Mouse (Mus musculus) spleen, postnatal 36 days (tissue): ENCODE measurements around the gene Ppp1r16b.
A peak's percentile ranks its signal among the peaks of the same experiment; 100 is the strongest.

Source experiments
- DNase-seq, 2 experiments: peaks; one replicate each; pipeline ENCODE4 v3.0.0; 2022; ENCODE audit warnings: low spot score in 2 of 2, mixed read lengths in 1 of 2

Ppp1r16b gene

GRCm38 (mm10) chr2:158690116-158690515 is 24.9 kb downstream of the Ppp1r16b start:
- DNase-seq: peak; percentile 63 to 72

GRCm38 (mm10) chr2:158692191-158692590 is 27.0 kb downstream of the Ppp1r16b start:
- no peak for DNase-seq

GRCm38 (mm10) chr2:158695811-158696210 is 30.6 kb downstream of the Ppp1r16b start:
- no peak for DNase-seq

- no peak for DNase-seq
Observed at GRCm38 (mm10) chr2:158696451-158696850, 31.3 kb downstream of the Ppp1r16b start.

- no peak for DNase-seq
Observed at GRCm38 (mm10) chr2:158699908-158700307, 34.7 kb downstream of the Ppp1r16b start.

GRCm38 (mm10) chr2:158700535-158701256 is 35.5 kb downstream of the Ppp1r16b start:
- DNase-seq: peak; percentile 52 to 58

- no peak for DNase-seq
Observed at GRCm38 (mm10) chr2:158701505-158701904, 36.3 kb downstream of the Ppp1r16b start.

GRCm38 (mm10) chr2:158702176-158702575 is 37.0 kb downstream of the Ppp1r16b start:
- no peak for DNase-seq

GRCm38 (mm10) chr2:158704720-158705119 is 39.5 kb downstream of the Ppp1r16b start:
- no peak for DNase-seq

GRCm38 (mm10) chr2:158705529-158705928 is 40.3 kb downstream of the Ppp1r16b start:
- no peak for DNase-seq

GRCm38 (mm10) chr2:158706704-158707408 is 41.7 kb downstream of the Ppp1r16b start:
- DNase-seq: peak; percentile 48 to 58

GRCm38 (mm10) chr2:158708121-158708520 is 42.9 kb downstream of the Ppp1r16b start:
- DNase-seq: no peak

GRCm38 (mm10) chr2:158711929-158712751 is 46.9 kb downstream of the Ppp1r16b start:
- DNase-seq: no peak

GRCm38 (mm10) chr2:158714826-158715225 is 49.6 kb downstream of the Ppp1r16b start:
- DNase-seq: no peak

- no peak for DNase-seq
Observed at GRCm38 (mm10) chr2:158716066-158716465, 50.9 kb downstream of the Ppp1r16b start.

GRCm38 (mm10) chr2:158717551-158718418 is 52.6 kb downstream of the Ppp1r16b start:
- no peak for DNase-seq

GRCm38 (mm10) chr2:158718816-158719549 is 53.8 kb downstream of the Ppp1r16b start:
- peak; percentile 84 to 85 for DNase-seq

GRCm38 (mm10) chr2:158720715-158721370 is 55.6 kb downstream of the Ppp1r16b start:
- no peak for DNase-seq

- DNase-seq: no peak
Observed at GRCm38 (mm10) chr2:158721481-158721880, 56.3 kb downstream of the Ppp1r16b start.

- no peak for DNase-seq
Observed at GRCm38 (mm10) chr2:158722135-158722534, 56.9 kb downstream of the Ppp1r16b start.
